Mouse (Mus musculus) stomach, adult 2 months (tissue): ENCODE data around the gene Prr23a3. TPM values are rescaled to one million over a fixed set of nuclear protein-coding genes. Genes with fewer than 3 reads are reported as not detected.

ENCODE experiments used
- polyA plus RNA-seq: library from polyadenylated mRNA; depleted of rRNA; stranded (reverse); fragments of >200 nt; gene quantifications from 2 replicates; pipeline ENCODE4 v1.2.3, GENCODE M21; 2012; rRNA removed

Gene Prr23a3
- polyA plus RNA-seq, result not detected in 2 replicates

GRCm38 (mm10) chr9:98864571-98864970, at the start of gene Prr23a3:
TSS of gene Prr23a3 (plus strand) at chr9:98864767.

DNA sequence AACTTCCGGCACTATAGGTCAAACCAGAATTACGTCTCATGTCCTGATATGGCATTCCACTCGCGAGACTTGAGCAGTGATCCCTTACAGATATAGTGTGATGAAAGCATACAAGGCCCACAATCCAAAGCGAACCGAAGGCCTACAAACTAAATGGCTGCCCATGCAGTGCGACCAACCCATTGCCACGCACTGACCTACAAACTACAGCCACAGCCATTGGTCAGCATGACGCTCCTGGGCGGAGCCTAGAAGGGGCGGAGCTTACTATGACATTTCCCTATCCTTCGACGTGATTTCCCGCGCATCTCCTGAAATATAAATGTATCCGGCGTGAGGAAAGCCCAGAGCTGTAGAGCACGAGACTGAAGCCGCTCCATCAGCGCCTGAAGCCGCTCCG, 22.4 kb upstream of the Prr23a3 start, which contains the start of gene Prr23a1:
Prr23a1 (plus strand) TSS at position 387 of the 400 bp plus-strand sequence.

DNA sequence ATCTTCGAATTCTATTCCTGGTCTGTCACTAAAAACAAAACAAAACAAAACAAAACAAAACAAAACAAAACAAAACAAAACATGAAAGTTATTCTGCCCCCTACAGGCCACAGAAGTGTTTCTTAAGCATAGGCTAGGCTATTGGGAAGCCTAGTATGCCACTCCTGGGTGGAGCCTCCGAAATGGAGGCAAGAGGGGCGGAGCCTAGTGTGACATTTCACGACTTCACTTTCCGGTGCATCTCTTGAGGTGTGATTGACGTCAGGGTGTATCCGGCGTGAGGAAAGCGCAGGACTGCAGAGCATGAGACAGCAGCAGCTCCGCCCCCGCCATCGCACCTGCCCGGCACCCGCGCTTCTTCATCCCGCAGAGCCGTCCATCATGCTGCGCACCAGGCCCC, 8.4 kb upstream of the Prr23a3 start, which contains the start of gene Prr23a2:
Prr23a2 (plus strand) TSS at position 285 of the 400 bp plus-strand sequence.

DNA sequence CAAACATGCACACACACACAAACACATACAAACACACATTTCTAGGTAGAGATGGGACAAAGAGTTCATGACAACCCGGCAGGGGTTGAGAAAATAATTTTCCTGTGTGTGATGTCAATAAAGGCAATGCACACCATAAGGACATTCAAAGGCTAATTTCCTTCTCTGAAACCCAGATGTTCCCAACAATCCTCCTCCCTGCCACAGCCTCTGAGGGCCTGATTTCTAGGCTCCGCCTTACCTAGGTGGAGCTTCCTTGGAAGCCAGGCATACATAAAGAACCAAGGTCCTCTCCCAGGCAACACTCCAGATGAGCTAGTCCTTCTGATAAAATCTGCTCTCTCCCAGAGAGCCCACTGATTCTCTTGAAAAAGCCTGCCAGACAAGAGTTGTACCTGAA, 38.3 kb downstream of the Prr23a3 start, which contains the start of gene 7420426K07Rik:
7420426K07Rik (plus strand) TSS at position 301 of the 400 bp plus-strand sequence.

Other genes with a start within 250 kb of the Prr23a3 start
- gene Prr23a1, start 22.3 kb upstream of the Prr23a3 start, polyA plus RNA-seq, result not detected in 2 replicates
- not detected in 2 replicates for gene Prr23a2, start 8.3 kb upstream of the Prr23a3 start, polyA plus RNA-seq
- not detected in 2 replicates for gene 7420426K07Rik, start 38.4 kb downstream of the Prr23a3 start, polyA plus RNA-seq
- 0.06 and 0.08 TPM in 2 replicates for gene Foxl2, start 90.5 kb downstream of the Prr23a3 start, polyA plus RNA-seq
- 0.39 and 0.51 TPM in 2 replicates for gene Faim, start 121.6 kb downstream of the Prr23a3 start, polyA plus RNA-seq
- 0.10 and 0.13 TPM in 2 replicates for gene Gm1123, start 170.9 kb downstream of the Prr23a3 start, polyA plus RNA-seq